Mouse (Mus musculus) G1E (cell line): ENCODE measurements at regions not wholly inside any gene's neighbourhood (a gene's known extent, or its start where the extent isn't known, plus 50 kb on each side); places are given as distances from the start of the nearest gene placed in this dataset.
"Not testable (repeated sequence)": the region's sequence is repeated elsewhere in the genome, so short reads cannot be mapped to it uniquely, and the experiment has no call there.

Experiments
- ATAC-seq: 2 replicates; pipeline ENCODE4 v1.8.0; 2016; ENCODE audit warnings: mild to moderate bottlenecking; ENCODE audit not compliant: insufficient number of reproducible peaks, poor library complexity, low FRiP score, severe bottlenecking; ENCODE audit errors: extremely low read depth
- DNase-seq: peaks from one replicate; pipeline ENCODE4 v3.0.0; 2012; ENCODE audit warnings: low spot score
- H3K27me3 ChIP-seq: 2 replicates; pipeline ENCODE4 v1.6.1; 2012; ENCODE audit warnings: mild to moderate bottlenecking, low read length, inconsistent platforms; ENCODE audit not compliant: insufficient read depth
- H3K36me3 ChIP-seq: replicated peaks from 2 replicates; pipeline ENCODE3; 2012; ENCODE audit warnings: mild to moderate bottlenecking, inconsistent platforms
- H3K4me1 ChIP-seq: 2 replicates; pipeline ENCODE4 v1.6.1; 2012; ENCODE audit warnings: low read depth, low read length, inconsistent platforms, mixed read lengths; ENCODE audit not compliant: insufficient read depth
- H3K4me3 ChIP-seq: 2 replicates; pipeline ENCODE4 v1.5.1; 2012; ENCODE audit warnings: low read depth, mild to moderate bottlenecking, inconsistent platforms, low read length, moderate library complexity, mixed read lengths
- H3K9me3 ChIP-seq: replicated peaks from 2 replicates; pipeline ENCODE4 v1.6.1; 2012; ENCODE audit warnings: inconsistent platforms
- CTCF ChIP-seq: IDR thresholded peaks from 2 replicates; pipeline ENCODE4 v1.5.1; 2012; ENCODE audit warnings: low read depth, low read length, inconsistent platforms, mixed read lengths
- GATA1 ChIP-seq: IDR thresholded peaks from 2 replicates; pipeline ENCODE4 v1.6.1; 2012; ENCODE audit warnings: borderline replicate concordance, low read length, inconsistent platforms, mixed read lengths
- GATA2 ChIP-seq: IDR thresholded peaks from 2 replicates; pipeline ENCODE4 v1.6.1; 2012; ENCODE audit warnings: low read depth, low read length, inconsistent platforms, borderline replicate concordance
- POLR2AphosphoS5 ChIP-seq: IDR thresholded peaks from 2 replicates; pipeline ENCODE4 v1.6.1; 2012; ENCODE audit warnings: low read depth, low read length, inconsistent platforms; ENCODE audit not compliant: insufficient replicate concordance
- TAL1 ChIP-seq: conservative IDR thresholded peaks from 2 replicates; pipeline ENCODE4 v1.6.1; 2012; ENCODE audit warnings: low read depth, low read length, inconsistent platforms, mixed read lengths

- Histone ChIP-seq H3K4me3 (no peak overlapping the region; the same call in 1 of the 2 replicates), H3K36me3 (no peaks in the 10 kb centered on the region), H3K9me3 (peaks cover 25% of the 10 kb centered on the region), H3K4me1 (no peaks in the 10 kb centered on the region), H3K27me3 (peaks cover 14% of the 10 kb centered on the region; the same call in 1 of the 2 replicates)
- ATAC-seq = no peak; the same call in 1 of the 2 replicates
- DNase-seq = no peak
- TF ChIP-seq CTCF = no peak
- no peak for TF ChIP-seq POLR2AphosphoS5
- no peak for TF ChIP-seq GATA1
- no peak for TF ChIP-seq TAL1
- TF ChIP-seq GATA2 = no peak
These were observed 177.1 kb upstream of the Gdi2 start for GRCm38 (mm10) chr13:3360503-3361490.

GRCm38 (mm10) chr13:3372701-3373100, 165.2 kb upstream of the Gdi2 start:
- TF ChIP-seq POLR2AphosphoS5 = no peak
- no peak for TF ChIP-seq GATA2
- no peak for TF ChIP-seq TAL1
- no peak for DNase-seq
- H3K4me3 ChIP-seq = no peak overlapping the region
- no peaks in the 10 kb centered on the region for H3K36me3 ChIP-seq
- H3K4me1 ChIP-seq = no peaks in the 10 kb centered on the region
- H3K9me3 ChIP-seq = no peaks in the 10 kb centered on the region
- no peak for ATAC-seq
- no peaks in the 10 kb centered on the region for H3K27me3 ChIP-seq

GRCm38 (mm10) chr13:3373522-3374220, 164.2 kb upstream of the Gdi2 start:
- ATAC-seq, H3K9me3 ChIP-seq, H3K36me3 ChIP-seq, H3K4me1 ChIP-seq, H3K27me3 ChIP-seq, H3K4me3 ChIP-seq: not testable (repeated sequence)
- DNase-seq = peak; percentile 57

GRCm38 (mm10) chr13:3374796-3375195, 163.1 kb upstream of the Gdi2 start:
- ATAC-seq = no peak
- no peak for DNase-seq
- Histone ChIP-seq H3K4me3 (no peak overlapping the region), H3K27me3 (no peaks in the 10 kb centered on the region), H3K36me3 (no peaks in the 10 kb centered on the region), H3K4me1 (no peaks in the 10 kb centered on the region), H3K9me3 (no peaks in the 10 kb centered on the region)
- TF ChIP-seq GATA1 (no peak), GATA2 (no peak), CTCF (no peak), POLR2AphosphoS5 (no peak), TAL1 (no peak)

- not testable (repeated sequence) for H3K4me3 ChIP-seq, H3K4me1 ChIP-seq, H3K27me3 ChIP-seq, DNase-seq, H3K36me3 ChIP-seq, ATAC-seq, H3K9me3 ChIP-seq
These were observed 160.1 kb upstream of the Gdi2 start for GRCm38 (mm10) chr13:3377801-3378200.

GRCm38 (mm10) chr13:3405783-3406182, 132.1 kb upstream of the Gdi2 start:
- not testable (repeated sequence) for H3K36me3 ChIP-seq, H3K4me1 ChIP-seq, ATAC-seq, H3K27me3 ChIP-seq, DNase-seq, H3K9me3 ChIP-seq, H3K4me3 ChIP-seq

GRCm38 (mm10) chr13:3406236-3407017, 131.4 kb upstream of the Gdi2 start:
- H3K9me3 ChIP-seq, DNase-seq, H3K4me3 ChIP-seq, H3K36me3 ChIP-seq, H3K4me1 ChIP-seq, H3K27me3 ChIP-seq: not testable (repeated sequence)
- TF ChIP-seq CTCF = peak; percentile 68
- ATAC-seq = peak; percentile 82

GRCm38 (mm10) chr13:3410281-3410680, 127.6 kb upstream of the Gdi2 start:
- H3K4me1 ChIP-seq, H3K4me3 ChIP-seq, DNase-seq, ATAC-seq, H3K36me3 ChIP-seq, H3K27me3 ChIP-seq, H3K9me3 ChIP-seq: not testable (repeated sequence)
